Mouse (Mus musculus): ENCODE measurements at regions not wholly inside any gene's neighbourhood (a gene's known extent, or its start where the extent isn't known, plus 50 kb on each side); places are given as distances from the start of the nearest gene placed in this dataset.

- no peak for DNase-seq (ENCODE audit: low spot score in 2 of 2)
Observed at GRCm38 (mm10) chr13:6178362-6179070, 317.2 kb downstream of the Klf6 start.

- DNase-seq (ENCODE audit: low spot score in 2 of 2): no peak
Observed at GRCm38 (mm10) chr13:6189133-6189532, 327.9 kb downstream of the Klf6 start.

GRCm38 (mm10) chr13:6189566-6189965, 328.3 kb downstream of the Klf6 start:
- no peak for DNase-seq (ENCODE audit: low spot score in 2 of 2)

- DNase-seq (ENCODE audit: low spot score in 2 of 2): no peak
Observed at GRCm38 (mm10) chr13:6191186-6191914, 330.1 kb downstream of the Klf6 start.

GRCm38 (mm10) chr13:6191915-6192295, 330.6 kb downstream of the Klf6 start:
- no peak for DNase-seq (ENCODE audit: low spot score in 2 of 2)

- DNase-seq (ENCODE audit: low spot score in 2 of 2): no peak
Observed at GRCm38 (mm10) chr13:6196690-6197089, 335.4 kb downstream of the Klf6 start.

GRCm38 (mm10) chr13:6199107-6199506, 337.8 kb downstream of the Klf6 start:
- no peak for DNase-seq (ENCODE audit: low spot score in 2 of 2)

GRCm38 (mm10) chr13:6201516-6201915, 340.2 kb downstream of the Klf6 start:
- no peak for DNase-seq (ENCODE audit: low spot score in 2 of 2)

- no peak for DNase-seq (ENCODE audit: low spot score in 2 of 2)
Observed at GRCm38 (mm10) chr13:6204801-6205200, 343.1 kb upstream of the Pitrm1 start.

GRCm38 (mm10) chr13:6212550-6212949, 335.4 kb upstream of the Pitrm1 start:
- DNase-seq (ENCODE audit: low spot score in 2 of 2): no peak

- no peak for DNase-seq (ENCODE audit: low spot score in 2 of 2)
Observed at GRCm38 (mm10) chr13:6214189-6214588, 333.8 kb upstream of the Pitrm1 start.

GRCm38 (mm10) chr13:6226087-6226643, 321.8 kb upstream of the Pitrm1 start:
- no peak for DNase-seq (ENCODE audit: low spot score in 2 of 2)

- DNase-seq (ENCODE audit: low spot score in 2 of 2): no peak
Observed at GRCm38 (mm10) chr13:6228278-6228677, 319.7 kb upstream of the Pitrm1 start.

GRCm38 (mm10) chr13:6235394-6235793, 312.6 kb upstream of the Pitrm1 start:
- DNase-seq (ENCODE audit: low spot score in 2 of 2): no peak

- DNase-seq (ENCODE audit: low spot score in 2 of 2): no peak
Observed at GRCm38 (mm10) chr13:6236503-6236902, 311.4 kb upstream of the Pitrm1 start.

GRCm38 (mm10) chr13:6237201-6237600, 310.7 kb upstream of the Pitrm1 start:
- DNase-seq (ENCODE audit: low spot score in 2 of 2): no peak

GRCm38 (mm10) chr13:6240855-6241254, 307.1 kb upstream of the Pitrm1 start:
- no peak for DNase-seq (ENCODE audit: low spot score in 2 of 2)

GRCm38 (mm10) chr13:6241472-6242123, 306.4 kb upstream of the Pitrm1 start:
- DNase-seq (ENCODE audit: low spot score in 2 of 2): no peak

- no peak for DNase-seq (ENCODE audit: low spot score in 2 of 2)
Observed at GRCm38 (mm10) chr13:6250106-6250505, 297.8 kb upstream of the Pitrm1 start.

GRCm38 (mm10) chr13:6251025-6251862, 296.7 kb upstream of the Pitrm1 start:
- no peak for DNase-seq (ENCODE audit: low spot score in 2 of 2)

- DNase-seq (ENCODE audit: low spot score in 2 of 2): no peak
Observed at GRCm38 (mm10) chr13:6252100-6252499, 295.8 kb upstream of the Pitrm1 start.

- DNase-seq (ENCODE audit: low spot score in 2 of 2): no peak
Observed at GRCm38 (mm10) chr13:6255303-6255702, 292.6 kb upstream of the Pitrm1 start.
